Mouse (Mus musculus) lung, adult 2 months (tissue): Measurements from ENCODE around the gene Thbs1. TPM values are rescaled to one million over a fixed set of nuclear protein-coding genes. Genes with fewer than 3 reads are reported as not detected.

Experiments used
- DNase-seq: peaks from one replicate; pipeline ENCODE4 v3.0.0; 2022
- H3K4me1 ChIP-seq: fragments of 200-500 bp; 2 replicates; pipeline ENCODE4 v1.6.1; 2011; ENCODE audit warnings: low read length; ENCODE audit not compliant: control insufficient read depth, insufficient read depth
- H3K4me3 ChIP-seq: fragments of 200-500 bp; replicated peaks from 2 replicates; pipeline ENCODE3; 2011; ENCODE audit warnings: low read depth, mild to moderate bottlenecking, control low read depth, low read length; ENCODE audit errors: extremely low read depth
- CTCF ChIP-seq: fragments of 200-500 bp; IDR thresholded peaks from 2 replicates; pipeline ENCODE4 v1.5.1; 2011; ENCODE audit warnings: mild to moderate bottlenecking, low read length, control low read depth; ENCODE audit not compliant: insufficient read depth
- POLR2A ChIP-seq: fragments of 200-500 bp; IDR thresholded peaks from 2 replicates; pipeline ENCODE4 v1.6.1; 2011; ENCODE audit warnings: low read depth, mild to moderate bottlenecking, control low read depth, low read length, borderline replicate concordance; ENCODE audit errors: extremely low read depth
- WGBS: fragments of 180-500 bp; shearing (Covaris S2); methylation state at CpG from one replicate; pipeline ENCODE4 v1.1.7; 2018; 5-methylcytosine and 5-hydroxymethylcytosine counted together
- polyA plus RNA-seq: library from polyadenylated mRNA; depleted of rRNA; stranded (reverse); fragments of >200 nt; gene quantifications from 2 replicates; pipeline ENCODE4 v1.2.3, GENCODE M21; 2012; rRNA removed

The Thbs1 gene
- polyA plus RNA-seq, 1 experiment = 23.3 TPM

- WGBS = 89% methylated on average over 2 of the region's 2 CpGs
- Histone ChIP-seq H3K4me1 (no peaks in the 10 kb centered on the region), H3K4me3 (no peak overlapping the region)
- DNase-seq = no peak
- TF ChIP-seq POLR2A (no peak), CTCF (no peak)
Measured at GRCm38 (mm10) chr2:118160991-118161390, 49.3 kb downstream of the Thbs1 start.

- no peak for DNase-seq
- no peak overlapping the region for H3K4me3 ChIP-seq
- TF ChIP-seq POLR2A (no peak), CTCF (no peak)
- 62% methylated on average over 5 of the region's 5 CpGs for WGBS
- H3K4me1 ChIP-seq = no peaks in the 10 kb centered on the region
Measured at GRCm38 (mm10) chr2:118162486-118162885, 50.8 kb downstream of the Thbs1 start.

GRCm38 (mm10) chr2:118164137-118164536 lies 52.5 kb downstream of the Thbs1 start:
- no peak for DNase-seq
- Histone ChIP-seq H3K4me3 (no peak overlapping the region), H3K4me1 (no peaks in the 10 kb centered on the region)
- 85% methylated on average over 6 of the region's 6 CpGs for WGBS
- TF ChIP-seq CTCF = no peak
- no peak for TF ChIP-seq POLR2A

GRCm38 (mm10) chr2:118165691-118166090 lies 54.0 kb downstream of the Thbs1 start:
- Histone ChIP-seq H3K4me1 (no peaks in the 10 kb centered on the region), H3K4me3 (no peak overlapping the region)
- no peak for TF ChIP-seq CTCF
- no peak for TF ChIP-seq POLR2A
- DNase-seq = no peak
- WGBS = 81% methylated on average over 2 of the region's 2 CpGs

- Histone ChIP-seq H3K4me3 (no peak overlapping the region), H3K4me1 (no peaks in the 10 kb centered on the region)
- no peak for DNase-seq
- TF ChIP-seq CTCF = no peak
- no peak for TF ChIP-seq POLR2A
- 68% methylated on average over 4 of the region's 4 CpGs for WGBS
Measured at GRCm38 (mm10) chr2:118167731-118168130, 56.1 kb downstream of the Thbs1 start.

GRCm38 (mm10) chr2:118168225-118168624 lies 56.5 kb downstream of the Thbs1 start:
- DNase-seq = no peak
- H3K4me3 ChIP-seq = no peak overlapping the region
- 64% methylated on average over 1 of the region's 1 CpGs for WGBS
- no peaks in the 10 kb centered on the region for H3K4me1 ChIP-seq
- no peak for TF ChIP-seq POLR2A
- no peak for TF ChIP-seq CTCF

- DNase-seq = no peak
- peaks cover 3% of the 10 kb centered on the region for H3K4me1 ChIP-seq
- TF ChIP-seq POLR2A (no peak), CTCF (no peak)
- WGBS = 73% methylated on average over 10 of the region's 10 CpGs
- no peak overlapping the region for H3K4me3 ChIP-seq
Measured at GRCm38 (mm10) chr2:118174558-118175383, 63.1 kb downstream of the Thbs1 start.

Other genes with a start within 250 kb of the Thbs1 start
- 0.50 and 0.60 TPM in 2 replicates for gene Fsip1, start 145.1 kb downstream of the Thbs1 start, polyA plus RNA-seq